Mouse (Mus musculus): Measurements from ENCODE around the gene Retn. TPM values are rescaled to one million over a fixed set of nuclear protein-coding genes. Genes with fewer than 3 reads are reported as not detected.

The Retn gene
- polyA plus RNA-seq, 1 experiment from 2014 or later = not detected

- Histone ChIP-seq H3K9ac (ENCODE audit: low read length) (peak within 1 kb of the TSS; percentile 78), H3K27ac (replicated peaks) (0 out of 2 replicates have a peak within 1 kb of the TSS, but pooled peaks have one; percentile 3), H3K27me3 (ENCODE audit: control insufficient read depth, insufficient read depth, low read length) (no peaks in the 10 kb centered on the region), H3K4me1 (replicated peaks; ENCODE audit: control insufficient read depth, insufficient read depth) (no peaks in the 10 kb centered on the region), H3K4me3 (ENCODE audit: low read depth, low read length) (peak within 1 kb of the TSS; percentile 70), H3K36me3 (ENCODE audit: control insufficient read depth, insufficient read depth, low read length) (peaks cover 17% of the 10 kb centered on the region), H3K4me2 (replicated peaks; ENCODE audit: low read depth) (peak within 1 kb of the TSS; percentile 78), H3K9me3 (ENCODE audit: control insufficient read depth, low read length) (no peaks in the 10 kb centered on the region)
- under 1% methylated on average over 37 of the region's 37 CpGs for WGBS
- TF ChIP-seq CTCF (IDR thresholded peaks at IDR 0.05; ENCODE audit: low read depth) = no peak
- TF ChIP-seq EP300 (optimal IDR thresholded peaks at IDR 0.05) = no peak
- DNase-seq (ENCODE audit: low spot score) (peak; percentile 100), ATAC-seq (ENCODE audit: low FRiP score, low TSS enrichment) (peak; percentile 98)
These were observed 34.2 kb upstream of the Retn start, which contains the start of the genes Xab2 and Pet100 for GRCm38 (mm10) chr8:3621199-3621970. Gene Xab2, minus strand, starts transcription at chr8:3621316. Gene Pet100, plus strand, starts transcription at chr8:3621548.

GRCm38 (mm10) chr8:3622119-3622518, 33.5 kb upstream of the Retn start:
- Histone ChIP-seq H3K4me2 (replicated peaks; ENCODE audit: low read depth) (peak overlapping the region; percentile 78), H3K27ac (replicated peaks) (no peak overlapping the region), H3K36me3 (ENCODE audit: control insufficient read depth, insufficient read depth, low read length) (peaks cover 12% of the 10 kb centered on the region), H3K4me1 (replicated peaks; ENCODE audit: control insufficient read depth, insufficient read depth) (no peaks in the 10 kb centered on the region), H3K27me3 (ENCODE audit: control insufficient read depth, insufficient read depth, low read length) (no peaks in the 10 kb centered on the region), H3K4me3 (ENCODE audit: low read depth, low read length) (no peak overlapping the region), H3K9ac (ENCODE audit: low read length) (no peak overlapping the region), H3K9me3 (ENCODE audit: control insufficient read depth, low read length) (no peaks in the 10 kb centered on the region)
- no peak for TF ChIP-seq EP300 (optimal IDR thresholded peaks at IDR 0.05)
- no peak for TF ChIP-seq CTCF (IDR thresholded peaks at IDR 0.05; ENCODE audit: low read depth)
- ATAC-seq (ENCODE audit: low FRiP score, low TSS enrichment) (no peak), DNase-seq (ENCODE audit: low spot score) (no peak)
- 65% methylated on average over 8 of the region's 8 CpGs for WGBS

- 77% methylated on average over 1 of the region's 1 CpGs for WGBS
- Histone ChIP-seq H3K27ac (replicated peaks) (no peak within 1 kb of the TSS), H3K27me3 (ENCODE audit: control insufficient read depth, insufficient read depth, low read length) (no peaks in the 10 kb centered on the region), H3K4me1 (replicated peaks; ENCODE audit: control insufficient read depth, insufficient read depth) (no peaks in the 10 kb centered on the region), H3K4me3 (ENCODE audit: low read depth, low read length) (no peak within 1 kb of the TSS), H3K9ac (ENCODE audit: low read length) (no peak within 1 kb of the TSS), H3K4me2 (replicated peaks; ENCODE audit: low read depth) (no peak within 1 kb of the TSS), H3K9me3 (ENCODE audit: control insufficient read depth, low read length) (no peaks in the 10 kb centered on the region), H3K36me3 (ENCODE audit: control insufficient read depth, insufficient read depth, low read length) (no peaks in the 10 kb centered on the region)
- TF ChIP-seq EP300 (optimal IDR thresholded peaks at IDR 0.05) = no peak
- TF ChIP-seq CTCF (IDR thresholded peaks at IDR 0.05; ENCODE audit: low read depth) = no peak
- DNase-seq (ENCODE audit: low spot score) (no peak), ATAC-seq (ENCODE audit: low FRiP score, low TSS enrichment) (no peak)
These were observed 30.1 kb upstream of the Retn start, which contains the start of gene Pcp2 for GRCm38 (mm10) chr8:3625445-3625844. Gene Pcp2, minus strand, starts transcription at chr8:3625545.

GRCm38 (mm10) chr8:3626971-3627370, 28.6 kb upstream of the Retn start:
- Histone ChIP-seq H3K9me3 (ENCODE audit: control insufficient read depth, low read length) (no peaks in the 10 kb centered on the region), H3K27me3 (ENCODE audit: control insufficient read depth, insufficient read depth, low read length) (no peaks in the 10 kb centered on the region), H3K36me3 (ENCODE audit: control insufficient read depth, insufficient read depth, low read length) (no peaks in the 10 kb centered on the region), H3K4me2 (replicated peaks; ENCODE audit: low read depth) (no peak overlapping the region), H3K9ac (ENCODE audit: low read length) (no peak overlapping the region), H3K4me3 (ENCODE audit: low read depth, low read length) (no peak overlapping the region), H3K27ac (replicated peaks) (no peak overlapping the region), H3K4me1 (replicated peaks; ENCODE audit: control insufficient read depth, insufficient read depth) (no peaks in the 10 kb centered on the region)
- WGBS = 49% methylated on average over 5 of the region's 5 CpGs
- TF ChIP-seq EP300 (optimal IDR thresholded peaks at IDR 0.05) = no peak
- ATAC-seq (ENCODE audit: low FRiP score, low TSS enrichment) (no peak), DNase-seq (ENCODE audit: low spot score) (no peak)

GRCm38 (mm10) chr8:3628014-3628413, 27.6 kb upstream of the Retn start:
- peak; percentile 49 for ATAC-seq (ENCODE audit: low FRiP score, low TSS enrichment)
- H3K4me1 ChIP-seq (replicated peaks; ENCODE audit: control insufficient read depth, insufficient read depth) = no peaks in the 10 kb centered on the region
- 26% methylated on average over 5 of the region's 5 CpGs for WGBS
- TF ChIP-seq CTCF (IDR thresholded peaks at IDR 0.05; ENCODE audit: low read depth) (peak; percentile 76), EP300 (optimal IDR thresholded peaks at IDR 0.05) (no peak)
- no peaks in the 10 kb centered on the region for H3K27me3 ChIP-seq (ENCODE audit: control insufficient read depth, insufficient read depth, low read length)
- H3K36me3 ChIP-seq (ENCODE audit: control insufficient read depth, insufficient read depth, low read length) = no peaks in the 10 kb centered on the region
- no peak overlapping the region for H3K4me2 ChIP-seq (replicated peaks; ENCODE audit: low read depth)
- no peak overlapping the region for H3K27ac ChIP-seq (replicated peaks)
- H3K4me3 ChIP-seq (ENCODE audit: low read depth, low read length) = no peak overlapping the region
- H3K9ac ChIP-seq (ENCODE audit: low read length) = no peak overlapping the region
- H3K9me3 ChIP-seq (ENCODE audit: control insufficient read depth, low read length) = no peaks in the 10 kb centered on the region
- peak; percentile 68 for DNase-seq (ENCODE audit: low spot score)
